Mouse (Mus musculus) forebrain, embryonic 11.5 days (tissue): Measurements from ENCODE around the gene Brd2. TPM values are rescaled to one million over a fixed set of nuclear protein-coding genes. Genes with fewer than 3 reads are reported as not detected.
A peak's percentile ranks its signal among the peaks of the same experiment; 100 is the strongest.
"Not testable (repeated sequence)": the region's sequence is repeated elsewhere in the genome, so short reads cannot be mapped to it uniquely, and the experiment has no call there.

Experiments
- ATAC-seq: fragments of 200-750 bp; cut with Nextera tagmentation; replicated peaks from 2 replicates; pipeline ENCODE4 v1.8.0; 2017; ENCODE audit warnings: moderate TSS enrichment; ENCODE audit not compliant: low FRiP score
- DNase-seq: peaks from one replicate; pipeline ENCODE4 v3.0.0-alpha.2; 2017; ENCODE audit warnings: low spot score
- H3K27ac ChIP-seq: fragments of 300-500 bp; sonication (generic); 2 replicates; pipeline ENCODE4 v1.5.1; 2014; ENCODE audit warnings: low read depth, low read length
- H3K27me3 ChIP-seq: fragments of 300-500 bp; sonication (generic); 2 replicates; pipeline ENCODE4 v1.6.1; 2014; ENCODE audit warnings: mild to moderate bottlenecking, low read length, mixed read lengths; ENCODE audit not compliant: control insufficient read depth, insufficient read depth
- H3K36me3 ChIP-seq: fragments of 300-500 bp; sonication (generic); 2 replicates; pipeline ENCODE4 v1.6.1; 2014; ENCODE audit warnings: mild to moderate bottlenecking, low read length, moderate library complexity, mixed read lengths; ENCODE audit not compliant: control insufficient read depth, insufficient read depth
- H3K4me1 ChIP-seq: fragments of 300-500 bp; sonication (generic); replicated peaks from 2 replicates; pipeline ENCODE4 v1.6.1; 2014; ENCODE audit warnings: low read length, mixed read lengths; ENCODE audit not compliant: control insufficient read depth, insufficient read depth
- H3K4me2 ChIP-seq: fragments of 300-500 bp; sonication (generic); 2 replicates; pipeline ENCODE4 v1.6.1; 2014; ENCODE audit warnings: low read depth, mild to moderate bottlenecking, low read length, moderate library complexity, mixed read lengths; ENCODE audit not compliant: severe bottlenecking
- H3K4me3 ChIP-seq: fragments of 300-500 bp; sonication (generic); 2 replicates; pipeline ENCODE4 v1.5.1; 2014; ENCODE audit warnings: low read depth, low read length
- H3K9ac ChIP-seq: fragments of 300-500 bp; sonication (generic); 2 replicates; pipeline ENCODE4 v1.6.1; 2014; ENCODE audit warnings: low read length
- H3K9me3 ChIP-seq: fragments of 300-500 bp; sonication (generic); 2 replicates; pipeline ENCODE4 v1.6.1; 2016; ENCODE audit warnings: low read length, mixed read lengths; ENCODE audit not compliant: control insufficient read depth
- WGBS: fragments of 180-500 bp; shearing (Covaris S2); extraction: QIAGEN DNeasy Blood & Tissue Kit; methylation state at CpG from one replicate; pipeline ENCODE4 v1.1.7; 2014; 5-methylcytosine and 5-hydroxymethylcytosine counted together
- polyA plus RNA-seq: library from polyadenylated mRNA; unstranded; fragments of >200 nt; fragmentation: Nextera tagmentation; extraction: Ambion mirVana; gene quantifications from 2 replicates; pipeline ENCODE4 v1.2.1, GENCODE M21; 2014

Gene Brd2
- polyA plus RNA-seq, 1 experiment from 2014 or later = 152 TPM

DNA sequence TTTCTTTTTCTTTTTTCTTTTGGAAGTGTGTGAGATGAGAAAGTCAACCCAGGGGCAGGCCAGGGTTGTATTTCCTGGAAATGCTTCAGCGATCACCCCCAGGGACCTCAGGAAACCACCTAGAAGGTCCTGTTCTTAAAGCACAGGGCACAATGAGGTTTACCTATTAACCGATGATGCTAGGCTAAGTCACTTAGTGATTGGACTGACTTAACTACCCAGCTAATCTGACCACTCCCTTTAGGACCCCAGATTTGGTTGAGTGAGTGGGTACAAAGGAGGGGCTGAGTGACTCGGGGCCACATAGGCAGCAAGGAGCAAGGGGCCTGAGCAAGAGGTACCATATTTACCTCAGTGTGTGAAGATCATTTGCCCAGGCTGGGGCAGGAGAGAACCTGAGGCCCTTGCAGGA lies 22.5 kb upstream of the Brd2 start:
- Histone ChIP-seq H3K4me1 (no peaks in the 10 kb centered on the region; the same call in 1 of the 2 replicates), H3K4me2 (no peak overlapping the region)
- ATAC-seq = no peak

DNA sequence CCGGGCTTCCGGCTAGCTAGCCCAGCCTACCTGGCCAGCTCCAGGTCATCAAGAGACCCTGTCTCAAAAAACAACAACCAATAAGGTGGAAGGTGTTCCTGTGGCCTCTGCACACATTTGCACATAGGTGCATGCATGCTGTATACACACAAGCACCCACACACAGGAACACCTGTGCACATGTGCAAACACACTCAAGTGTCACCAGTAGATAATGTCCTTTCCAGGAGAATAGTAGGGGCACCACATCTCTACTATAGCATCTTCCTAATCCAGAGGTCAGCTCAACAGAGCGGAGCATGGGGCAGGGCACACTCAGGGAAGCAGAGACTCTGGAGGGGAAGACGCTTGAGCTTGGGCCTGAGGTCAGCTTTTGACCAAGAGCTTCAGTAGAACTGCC lies 21.8 kb upstream of the Brd2 start:
- DNase-seq, H3K27me3 ChIP-seq, H3K4me1 ChIP-seq, ATAC-seq, H3K27ac ChIP-seq, H3K4me3 ChIP-seq, H3K9ac ChIP-seq, H3K4me2 ChIP-seq, H3K36me3 ChIP-seq, H3K9me3 ChIP-seq: not testable (repeated sequence)
- WGBS = 98% methylated on average over 4 of the region's 4 CpGs

More for the DNA sequence above, 22.5 kb upstream of the Brd2 start:
- H3K27ac ChIP-seq = no peak overlapping the region
- no peaks in the 10 kb centered on the region for H3K36me3 ChIP-seq
- no peak overlapping the region for H3K9ac ChIP-seq
- WGBS = 68% methylated on average over 3 of the region's 3 CpGs
- no peak overlapping the region for H3K4me3 ChIP-seq
- no peak for DNase-seq
- H3K9me3 ChIP-seq = no peaks in the 10 kb centered on the region
- peaks cover 6% of the 10 kb centered on the region; the same call in 1 of the 2 replicates for H3K27me3 ChIP-seq

DNA sequence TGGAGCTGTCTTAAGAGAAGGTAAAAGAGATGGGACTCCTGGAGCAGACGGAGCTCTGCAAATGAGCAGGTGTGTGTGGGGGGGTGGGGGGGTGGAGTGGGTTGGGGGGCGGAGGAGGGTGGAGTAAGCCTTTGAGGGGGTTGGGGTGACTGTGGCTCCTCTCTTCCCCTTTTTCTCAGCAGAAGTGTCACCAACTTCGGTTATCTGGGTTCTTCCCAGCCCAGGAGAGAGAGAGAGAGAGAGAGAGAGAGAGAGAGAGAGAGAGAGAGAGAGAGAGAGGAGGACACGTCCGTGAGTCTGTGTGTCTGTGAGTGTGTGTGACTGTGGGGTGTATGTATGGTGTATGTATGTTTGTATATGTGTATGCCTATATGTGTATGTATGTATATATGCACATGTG lies 21.0 kb upstream of the Brd2 start:
- H3K27me3 ChIP-seq = peaks cover 12% of the 10 kb centered on the region
- H3K9me3 ChIP-seq = no peaks in the 10 kb centered on the region
- no peak overlapping the region for H3K4me3 ChIP-seq
- no peak for ATAC-seq
- no peaks in the 10 kb centered on the region for H3K36me3 ChIP-seq
- no peak overlapping the region for H3K27ac ChIP-seq
- H3K4me2 ChIP-seq = no peak overlapping the region
- no peak for DNase-seq
- H3K9ac ChIP-seq = no peak overlapping the region
- WGBS = 70% methylated on average over 5 of the region's 5 CpGs
- peaks cover 4% of the 10 kb centered on the region for H3K4me1 ChIP-seq

DNA sequence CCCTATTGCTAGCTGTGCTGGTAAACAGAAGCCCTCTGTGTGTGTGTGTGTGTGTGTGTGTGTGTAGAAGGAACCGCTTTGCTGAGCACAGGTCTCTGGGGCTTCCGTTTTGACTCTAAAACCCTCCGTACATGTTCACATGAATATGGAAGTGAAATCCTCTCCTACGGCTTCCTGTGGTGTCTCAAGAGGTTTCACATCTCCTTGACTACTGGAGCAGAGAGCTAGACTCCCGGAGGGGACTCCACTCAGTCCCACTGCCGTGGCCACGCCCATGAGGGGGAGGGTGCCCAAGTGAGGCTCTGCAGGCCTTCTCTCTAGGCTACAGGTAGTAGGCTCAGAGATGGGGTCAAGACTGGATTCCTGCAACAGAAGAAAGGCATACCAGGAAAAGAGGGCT lies 20.6 kb upstream of the Brd2 start, which contains the start of gene H2-DMb2:
Gene H2-DMb2, plus strand, starts transcription at position 275 of the 400 bp plus-strand sequence.
- DNase-seq = peak; percentile 42

DNA sequence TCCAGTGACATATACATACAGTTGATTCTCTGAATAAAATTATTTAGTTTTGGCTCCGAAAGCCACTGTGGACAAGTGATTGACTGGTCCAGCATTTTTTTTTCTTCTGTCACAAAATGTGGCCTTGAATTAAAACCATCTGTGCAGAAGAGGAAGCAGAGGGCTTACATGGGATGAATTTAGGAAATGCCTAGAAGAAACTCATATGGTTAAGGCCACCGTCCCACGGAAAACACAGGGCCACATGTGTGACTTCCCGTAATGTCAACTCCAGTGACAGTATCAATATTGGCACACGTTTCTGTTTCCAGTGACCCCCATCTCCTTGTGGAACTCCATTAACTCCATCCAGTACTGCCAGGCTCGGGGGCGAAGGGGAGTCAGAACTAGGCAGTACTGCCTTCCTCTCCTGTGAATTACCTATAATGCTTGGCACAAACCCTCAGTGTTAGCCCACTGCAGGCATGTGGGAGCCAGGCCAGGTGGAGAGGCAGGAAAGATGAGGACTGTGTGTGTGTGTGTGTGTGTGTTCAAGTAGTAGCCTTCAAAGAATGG lies 20.1 kb upstream of the Brd2 start:
- no peaks in the 10 kb centered on the region for H3K36me3 ChIP-seq
- WGBS = 82% methylated on average over 7 of the region's 7 CpGs
- H3K9ac ChIP-seq = no peak overlapping the region
- ATAC-seq (no peak), DNase-seq (peak; percentile 46)
- no peak overlapping the region for H3K4me3 ChIP-seq
- H3K4me2 ChIP-seq = no peak overlapping the region
- no peaks in the 10 kb centered on the region for H3K9me3 ChIP-seq
- H3K4me1 ChIP-seq = peaks cover 4% of the 10 kb centered on the region
- peaks cover 16% of the 10 kb centered on the region for H3K27me3 ChIP-seq
- H3K27ac ChIP-seq = no peak overlapping the region

More for the DNA sequence above, 20.6 kb upstream of the Brd2 start, which contains the start of gene H2-DMb2:
- Histone ChIP-seq H3K4me3 (no peak within 1 kb of the TSS), H3K27ac (no peak within 1 kb of the TSS), H3K9me3 (no peaks in the 10 kb centered on the region), H3K27me3 (peaks cover 16% of the 10 kb centered on the region), H3K4me2 (no peak within 1 kb of the TSS), H3K36me3 (no peaks in the 10 kb centered on the region), H3K4me1 (peaks cover 4% of the 10 kb centered on the region), H3K9ac (no peak within 1 kb of the TSS)
- WGBS = 38% methylated on average over 7 of the region's 7 CpGs
- no peak for ATAC-seq

DNA sequence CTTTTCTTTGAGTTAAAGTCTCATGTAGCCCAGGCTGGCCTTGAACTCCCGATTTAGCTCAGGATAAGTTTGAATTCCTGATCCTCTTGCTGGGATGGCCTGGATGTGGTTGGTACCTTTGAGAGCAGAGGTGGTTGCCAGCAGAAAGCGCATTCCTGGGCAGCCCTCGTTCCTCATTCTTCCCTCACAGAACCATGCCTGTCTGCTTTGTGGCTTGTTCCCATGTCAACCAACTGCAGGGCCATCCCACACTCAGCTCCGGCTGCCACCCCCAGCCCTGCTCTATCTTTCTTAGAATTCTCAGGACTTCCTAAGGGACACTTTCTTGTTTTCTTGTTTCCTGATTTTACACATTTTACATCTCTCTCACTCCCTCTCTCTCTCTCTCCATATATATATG lies 19.0 kb upstream of the Brd2 start:
- peaks cover 4% of the 10 kb centered on the region for H3K4me1 ChIP-seq
- H3K36me3 ChIP-seq = no peaks in the 10 kb centered on the region
- ATAC-seq (no peak), DNase-seq (peak; percentile 38)
- no peak overlapping the region for H3K9ac ChIP-seq
- no peak overlapping the region for H3K27ac ChIP-seq
- no peaks in the 10 kb centered on the region for H3K9me3 ChIP-seq
- no peak overlapping the region for H3K4me3 ChIP-seq
- H3K27me3 ChIP-seq = peaks cover 16% of the 10 kb centered on the region
- WGBS = 56% methylated on average over 4 of the region's 4 CpGs
- no peak overlapping the region for H3K4me2 ChIP-seq

DNA sequence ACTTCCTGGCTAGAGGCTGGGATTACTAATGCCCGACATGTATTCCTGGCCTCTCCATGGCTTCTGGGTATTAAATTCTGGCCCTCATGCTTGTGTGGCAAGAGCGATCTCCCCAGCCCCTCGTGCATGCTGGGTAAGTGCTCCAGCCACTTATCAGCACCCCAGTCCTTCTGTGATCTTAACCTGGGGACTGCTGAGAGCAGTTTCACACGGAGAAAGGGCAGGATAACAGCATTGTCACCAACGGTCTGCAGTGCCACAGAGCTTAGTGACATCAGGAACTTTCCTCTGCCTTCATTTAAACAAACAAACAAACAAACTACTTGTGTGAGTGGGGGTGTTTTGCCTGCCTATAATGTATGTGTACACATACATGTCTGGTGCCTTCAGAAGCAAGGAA lies 17.8 kb upstream of the Brd2 start:
- H3K9ac ChIP-seq = no peak overlapping the region

DNA sequence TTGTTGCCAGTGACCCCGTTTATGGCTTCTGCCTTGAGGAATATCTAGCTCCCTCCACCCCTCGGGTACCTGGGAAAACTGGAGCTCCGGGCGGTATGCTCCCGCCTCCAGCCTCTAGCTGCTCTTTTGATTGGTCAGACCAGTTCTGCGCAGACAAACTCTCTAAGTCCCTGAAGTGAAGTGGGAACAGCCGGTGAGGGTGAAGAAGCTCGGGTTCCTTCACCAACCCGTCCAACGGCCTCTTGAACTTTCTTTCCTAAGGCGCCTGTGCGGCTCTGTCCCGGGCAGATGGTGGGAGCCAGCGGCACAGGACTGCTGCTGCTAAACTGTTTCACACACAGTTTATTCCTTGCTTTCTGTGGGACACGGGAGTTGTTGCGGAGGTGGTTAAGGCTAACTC lies 17.0 kb upstream of the Brd2 start:
- DNase-seq (peak; percentile 71), ATAC-seq (no peak)
- Histone ChIP-seq H3K4me2 (peak overlapping the region; percentile 67), H3K9ac (peak overlapping the region; percentile 55), H3K4me1 (peaks cover 4% of the 10 kb centered on the region), H3K27me3 (peaks cover 16% of the 10 kb centered on the region), H3K4me3 (peak overlapping the region; percentile 31), H3K36me3 (no peaks in the 10 kb centered on the region), H3K27ac (no peak overlapping the region), H3K9me3 (no peaks in the 10 kb centered on the region)
- 1% methylated on average over 16 of the region's 16 CpGs for WGBS

More for the DNA sequence above, 17.8 kb upstream of the Brd2 start:
- 17% methylated on average over 5 of the region's 5 CpGs for WGBS
- H3K4me3 ChIP-seq = peak overlapping the region; percentile 31; the same call in 1 of the 2 replicates
- H3K27me3 ChIP-seq = peaks cover 16% of the 10 kb centered on the region
- no peak overlapping the region for H3K4me2 ChIP-seq
- no peaks in the 10 kb centered on the region for H3K36me3 ChIP-seq
- no peak overlapping the region for H3K27ac ChIP-seq
- no peaks in the 10 kb centered on the region for H3K9me3 ChIP-seq
- H3K4me1 ChIP-seq = peaks cover 4% of the 10 kb centered on the region
- no peak for ATAC-seq
- peak; percentile 45 for DNase-seq

DNA sequence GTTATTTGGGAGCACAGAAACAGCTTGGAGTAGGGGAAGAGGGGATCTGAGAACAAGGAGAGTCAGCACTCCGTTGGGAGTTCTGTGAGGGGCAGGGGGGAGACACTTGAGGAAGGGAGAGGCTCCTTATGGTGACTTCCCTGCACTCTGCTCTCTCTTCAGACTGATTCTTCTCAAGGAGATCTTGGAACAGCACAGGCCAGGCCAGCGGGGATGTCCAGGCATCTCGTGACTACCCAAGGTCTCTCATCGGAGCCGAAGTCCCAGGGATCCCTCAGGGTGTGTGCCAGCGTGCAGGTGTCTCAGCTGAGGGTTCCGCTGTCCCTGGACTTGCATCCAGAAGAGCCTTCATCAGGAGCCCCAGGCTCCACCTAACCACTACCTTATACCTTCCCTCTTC lies 16.2 kb upstream of the Brd2 start:
- ATAC-seq (no peak), DNase-seq (no peak)
- Histone ChIP-seq H3K36me3 (no peaks in the 10 kb centered on the region), H3K9me3 (no peaks in the 10 kb centered on the region), H3K4me2 (no peak overlapping the region; the same call in 1 of the 2 replicates), H3K4me1 (peaks cover 4% of the 10 kb centered on the region), H3K27ac (no peak overlapping the region), H3K4me3 (no peak overlapping the region), H3K9ac (no peak overlapping the region), H3K27me3 (peaks cover 16% of the 10 kb centered on the region)
- WGBS = 85% methylated on average over 7 of the region's 7 CpGs
